Mouse (Mus musculus) ES-E14 (cell line): ENCODE results near the gene Asrgl1. TPM values are rescaled to one million over a fixed set of nuclear protein-coding genes. Genes with fewer than 3 reads are reported as not detected.

Experiments
- DNase-seq: peaks from one replicate; pipeline ENCODE4 v3.0.0-alpha.2; 2013; ENCODE audit warnings: low read depth, low spot score
- H3K27ac ChIP-seq: 2 replicates; pipeline ENCODE4 v1.5.1; 2012; ENCODE audit warnings: low read depth, mild to moderate bottlenecking, low read length, moderate library complexity, mixed read lengths; ENCODE audit not compliant: poor library complexity, insufficient read depth, severe bottlenecking
- H3K36me3 ChIP-seq: 2 replicates; pipeline ENCODE4 v1.6.1; 2012; ENCODE audit warnings: mild to moderate bottlenecking, low read length, moderate library complexity, mixed read lengths; ENCODE audit not compliant: control insufficient read depth, poor library complexity, insufficient read depth, severe bottlenecking
- H3K4me1 ChIP-seq, 2 experiments: fragments of 150-350 bp in 1 of 2; sonication (generic) in 1 of 2; 2 replicates each; pipeline ENCODE4 v1.6.1; 2012; ENCODE audit warnings: low read length in 2 of 2, mild to moderate bottlenecking in 1 of 2, mixed read lengths in 1 of 2; ENCODE audit not compliant: control insufficient read depth in 2 of 2, insufficient read depth in 2 of 2, poor library complexity in 1 of 2
- H3K4me3 ChIP-seq, 2 experiments: fragments of 150-350 bp in 1 of 2; sonication (generic) in 1 of 2; 2 replicates each; pipeline ENCODE4 v1.5.1; 2012; ENCODE audit warnings: low read length in 2 of 2, low read depth in 1 of 2, mild to moderate bottlenecking in 1 of 2, mixed read lengths in 1 of 2; ENCODE audit not compliant: insufficient read depth in 1 of 2, poor library complexity in 1 of 2, severe bottlenecking in 1 of 2
- H3K9ac ChIP-seq: 2 replicates; pipeline ENCODE4 v1.6.1; 2012; ENCODE audit warnings: low read depth, mild to moderate bottlenecking, low read length, mixed read lengths; ENCODE audit not compliant: poor library complexity, insufficient read depth, severe bottlenecking
- H3K9me3 ChIP-seq: fragments of 150-350 bp; sonication (generic); 2 replicates; pipeline ENCODE4 v1.6.1; 2012; ENCODE audit warnings: low read depth, mild to moderate bottlenecking, low read length; ENCODE audit not compliant: control insufficient read depth, insufficient read depth
- CHD2 ChIP-seq: IDR thresholded peaks from 2 replicates; pipeline ENCODE4 v1.6.1; 2014; ENCODE audit warnings: mild to moderate bottlenecking, low read depth, low read length, inconsistent platforms
- HCFC1 ChIP-seq: IDR thresholded peaks from 2 replicates; pipeline ENCODE4 v1.6.1; 2012; ENCODE audit warnings: low read length, inconsistent platforms, borderline replicate concordance; ENCODE audit not compliant: insufficient read depth
- MAFK ChIP-seq: IDR thresholded peaks from 2 replicates; pipeline ENCODE4 v1.6.1; 2014; ENCODE audit warnings: mild to moderate bottlenecking, low read depth, low read length, inconsistent platforms; ENCODE audit not compliant: insufficient read depth
- ZC3H11A ChIP-seq: IDR thresholded peaks from 2 replicates; pipeline ENCODE4 v1.6.1; 2012; ENCODE audit warnings: low read depth, mild to moderate bottlenecking, inconsistent platforms, low read length, borderline replicate concordance
- ZNF384 ChIP-seq: IDR thresholded peaks from 2 replicates; pipeline ENCODE4 v1.6.1; 2012; ENCODE audit warnings: low read depth, low read length, inconsistent platforms
- in situ Hi-C, 2 experiments: fragments of 600-800 bp; cut with MboI; formaldehyde crosslinking; loops; one replicate each; pipeline ENCODE4 v1.15.1; 2025; ENCODE audit warnings: low sequenced_read_pairs in 2 of 2, inconsistent platforms in 1 of 2; ENCODE audit not compliant: unreplicated experiment in 2 of 2
- total RNA-seq: library from RNA; depleted of rRNA; stranded (reverse); fragments of 300-350 nt; gene quantifications from 2 replicates; pipeline ENCODE4 v1.2.3, GENCODE M21; 2012

Asrgl1 gene
- total RNA-seq, 1 experiment, result 14.4 TPM

DNA sequence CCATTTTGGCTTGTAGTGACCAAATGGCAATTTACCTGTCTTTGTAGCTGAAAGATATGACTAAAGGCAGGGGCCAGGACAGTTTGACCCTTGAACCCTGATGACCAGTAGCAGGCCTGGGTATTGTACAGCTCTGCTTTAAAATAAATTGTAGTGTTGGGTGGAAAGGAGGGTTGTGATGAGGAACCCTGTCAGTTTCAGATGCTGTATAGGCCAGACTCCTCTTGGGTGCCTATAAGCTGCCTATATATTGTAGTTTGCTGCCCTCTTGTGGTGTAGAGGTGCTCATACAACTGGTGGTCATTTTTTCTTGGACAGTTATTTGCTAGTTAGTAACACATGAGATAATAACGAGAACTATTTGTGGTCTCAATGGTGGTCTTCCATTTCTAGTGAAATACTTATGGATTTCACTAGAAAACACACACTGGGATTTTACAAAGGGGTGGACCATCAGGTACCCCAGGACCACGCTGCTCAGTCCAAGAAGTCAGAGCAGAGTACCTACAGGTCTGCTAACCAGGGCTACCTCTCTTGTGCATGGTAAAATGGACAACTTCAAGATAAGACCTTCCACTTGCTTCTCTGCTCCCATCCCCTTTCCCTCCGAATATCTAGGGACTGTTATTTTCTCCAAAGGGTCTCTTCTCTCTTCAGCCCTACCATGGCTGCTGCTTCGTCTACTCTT lies 25.1 kb downstream of the Asrgl1 start:
- peaks cover 5 to 14% of the 10 kb centered on the region in 2 experiments; a peak in 1 of 4 replicates for H3K4me1 ChIP-seq
- peaks cover 2% of the 10 kb centered on the region for H3K36me3 ChIP-seq
- H3K9ac ChIP-seq, result no peak overlapping the region
- H3K9me3 ChIP-seq, result no peaks in the 10 kb centered on the region
- DNase-seq, result peak; percentile 58
- H3K4me3 ChIP-seq, result no peak overlapping the region
- no peak overlapping the region for H3K27ac ChIP-seq
- no peak for TF ChIP-seq HCFC1
- no peak for TF ChIP-seq MAFK
- TF ChIP-seq ZC3H11A, result peak; percentile 99
- in situ Hi-C loops, result no loop called here

DNA sequence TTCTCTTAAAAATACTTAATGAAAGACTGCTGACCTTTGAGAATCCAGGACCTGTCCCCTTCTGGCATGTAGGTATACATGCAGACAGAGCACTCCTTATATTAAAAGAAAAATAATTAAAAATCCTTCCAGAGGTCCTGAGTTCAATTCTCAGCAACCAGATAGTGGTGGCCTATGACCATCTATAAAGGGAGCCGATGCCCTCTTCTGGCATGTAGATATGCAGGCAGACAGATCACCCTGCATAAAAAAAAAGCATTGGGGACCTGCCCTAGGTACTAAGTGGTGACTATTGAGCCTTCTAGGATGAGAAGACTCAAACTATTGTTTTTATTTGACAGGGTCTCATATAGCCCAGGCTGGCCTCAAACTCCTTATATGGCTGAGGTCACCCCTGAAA lies 26.9 kb downstream of the Asrgl1 start:
- in situ Hi-C loops, result no loop called here
- Histone ChIP-seq H3K36me3 (peaks cover under 1% of the 10 kb centered on the region), H3K9ac (no peak overlapping the region), H3K9me3 (no peaks in the 10 kb centered on the region), H3K4me3 (no peak overlapping the region), H3K4me1 (peaks cover 5 to 14% of the 10 kb centered on the region in 2 experiments; a peak in 1 of 4 replicates), H3K27ac (no peak overlapping the region)
- TF ChIP-seq ZC3H11A, result no peak
- TF ChIP-seq CHD2, result no peak
- no peak for DNase-seq

GRCm38 (mm10) chr19:9107379-9107755 lies 28.1 kb downstream of the Asrgl1 start:
- H3K9ac ChIP-seq, result no peak overlapping the region
- no peaks in the 10 kb centered on the region for H3K36me3 ChIP-seq
- H3K4me1 ChIP-seq, result peaks cover 5 to 14% of the 10 kb centered on the region in 2 experiments; a peak in 1 of 4 replicates
- H3K4me3 ChIP-seq, result no peak overlapping the region
- H3K27ac ChIP-seq, result peak overlapping the region; percentile 4; the same call in 1 of the 2 replicates
- no peak for TF ChIP-seq ZNF384
- TF ChIP-seq MAFK, result no peak
- TF ChIP-seq ZC3H11A, result no peak
- no peak for TF ChIP-seq HCFC1
- TF ChIP-seq CHD2, result no peak
- H3K9me3 ChIP-seq, result no peaks in the 10 kb centered on the region
- DNase-seq, result no peak
- in situ Hi-C loops, result no loop called here

GRCm38 (mm10) chr19:9106751-9107378 lies 28.6 kb downstream of the Asrgl1 start:
- Histone ChIP-seq H3K4me1 (peaks cover 5 to 14% of the 10 kb centered on the region in 2 experiments; a peak in 1 of 4 replicates), H3K9ac (no peak overlapping the region), H3K36me3 (no peaks in the 10 kb centered on the region), H3K4me3 (no peak overlapping the region), H3K9me3 (no peaks in the 10 kb centered on the region), H3K27ac (peak overlapping the region; percentile 4; the same call in 1 of the 2 replicates)
- no peak for DNase-seq
- no peak for TF ChIP-seq ZC3H11A
- TF ChIP-seq ZNF384, result no peak
- TF ChIP-seq CHD2, result no peak
- no peak for TF ChIP-seq HCFC1
- TF ChIP-seq MAFK, result no peak
- in situ Hi-C loops, result no loop called here

GRCm38 (mm10) chr19:9106096-9106495 lies 29.3 kb downstream of the Asrgl1 start:
- Histone ChIP-seq H3K36me3 (no peaks in the 10 kb centered on the region), H3K4me3 (no peak overlapping the region), H3K9ac (no peak overlapping the region), H3K4me1 (peaks cover 5 to 14% of the 10 kb centered on the region in 2 experiments; a peak in 1 of 4 replicates), H3K27ac (no peak overlapping the region), H3K9me3 (no peaks in the 10 kb centered on the region)
- TF ChIP-seq HCFC1 (no peak), ZNF384 (no peak), ZC3H11A (no peak), MAFK (no peak), CHD2 (no peak)
- in situ Hi-C loops, result no loop called here
- no peak for DNase-seq
